Mouse (Mus musculus) CD4-positive, CD25-positive, alpha-beta regulatory T cell, adult 4 months (primary cell): ENCODE results near the gene Chd3. TPM values are rescaled to one million over a fixed set of nuclear protein-coding genes. Genes with fewer than 3 reads are reported as not detected.
"Not testable (repeated sequence)": the region's sequence is repeated elsewhere in the genome, so short reads cannot be mapped to it uniquely, and the experiment has no call there.

ENCODE experiments used
- ATAC-seq: one replicate; pipeline ENCODE4 v1.8.0; 2017
- polyA plus RNA-seq, 2 experiments: library from polyadenylated mRNA; unstranded; fragments of 100-300 nt; shearing (Covaris generic); gene quantifications; one replicate each; pipeline ENCODE4 v1.2.1; 2017

Gene Chd3
- polyA plus RNA-seq, 2 experiments from 2014 or later = 71.8 to 80.8 TPM

GRCm38 (mm10) chr11:69406282-69406681, 37.1 kb upstream of the Chd3 start:
- ATAC-seq = no peak

- ATAC-seq = no peak
Measured at GRCm38 (mm10) chr11:69405397-69406200, 36.4 kb upstream of the Chd3 start.

DNA sequence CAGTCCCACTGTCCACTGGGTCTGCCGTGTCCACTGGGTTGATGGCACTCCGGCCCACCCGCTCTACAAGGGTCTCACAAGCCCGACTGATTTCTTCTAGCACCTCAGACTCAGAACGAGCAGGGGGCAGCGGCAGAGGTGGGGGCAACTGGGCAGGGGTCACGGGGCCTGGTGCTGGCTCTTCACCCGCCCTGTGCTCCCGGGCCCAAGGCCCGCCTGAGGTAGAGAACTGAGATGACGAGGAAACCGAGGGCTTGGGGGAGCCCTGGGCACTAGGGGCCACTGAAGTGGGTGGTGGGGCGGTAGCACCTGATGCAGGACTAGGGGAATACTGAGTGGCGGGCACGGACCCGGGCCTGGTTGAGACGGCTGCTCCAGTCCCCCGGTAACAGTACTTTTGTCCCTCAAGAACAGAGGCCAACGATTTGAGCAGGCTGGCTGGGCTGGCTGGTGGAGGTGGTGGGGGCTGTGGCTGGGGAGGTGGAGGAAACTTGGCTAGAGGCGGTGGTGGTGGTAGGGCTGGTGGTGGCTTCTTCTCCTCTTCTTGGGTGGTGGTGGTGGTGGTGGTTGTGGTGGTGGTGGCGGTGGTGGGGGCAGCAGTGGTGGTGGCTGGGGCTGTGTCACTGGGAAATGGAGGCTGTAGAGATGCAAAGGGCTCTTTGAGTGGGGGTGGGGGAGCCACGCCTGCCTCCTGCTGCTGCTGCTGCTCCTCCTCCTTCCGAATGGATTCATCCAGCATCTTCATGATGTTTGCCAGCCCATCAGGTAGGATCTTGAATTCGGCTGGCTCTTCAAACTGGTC, 35.6 kb upstream of the Chd3 start:
- ATAC-seq = no peak

- ATAC-seq = no peak
Measured at GRCm38 (mm10) chr11:69403691-69404594, 34.7 kb upstream of the Chd3 start.

- no peak for ATAC-seq
Measured at GRCm38 (mm10) chr11:69401987-69402386, 32.8 kb upstream of the Chd3 start.

- peak; percentile 88 for ATAC-seq
Measured at GRCm38 (mm10) chr11:69401210-69401637, 32.0 kb upstream of the Chd3 start.

GRCm38 (mm10) chr11:69400083-69400850, 31.1 kb upstream of the Chd3 start:
- ATAC-seq = no peak

GRCm38 (mm10) chr11:69399201-69400082, 30.2 kb upstream of the Chd3 start:
- no peak for ATAC-seq

GRCm38 (mm10) chr11:69398486-69399200, 29.4 kb upstream of the Chd3 start:
- no peak for ATAC-seq

- no peak for ATAC-seq
Measured at GRCm38 (mm10) chr11:69398059-69398458, 28.9 kb upstream of the Chd3 start, which contains the start of gene Tmem88. TSS of gene Tmem88 (minus strand) at chr11:69398234.

DNA sequence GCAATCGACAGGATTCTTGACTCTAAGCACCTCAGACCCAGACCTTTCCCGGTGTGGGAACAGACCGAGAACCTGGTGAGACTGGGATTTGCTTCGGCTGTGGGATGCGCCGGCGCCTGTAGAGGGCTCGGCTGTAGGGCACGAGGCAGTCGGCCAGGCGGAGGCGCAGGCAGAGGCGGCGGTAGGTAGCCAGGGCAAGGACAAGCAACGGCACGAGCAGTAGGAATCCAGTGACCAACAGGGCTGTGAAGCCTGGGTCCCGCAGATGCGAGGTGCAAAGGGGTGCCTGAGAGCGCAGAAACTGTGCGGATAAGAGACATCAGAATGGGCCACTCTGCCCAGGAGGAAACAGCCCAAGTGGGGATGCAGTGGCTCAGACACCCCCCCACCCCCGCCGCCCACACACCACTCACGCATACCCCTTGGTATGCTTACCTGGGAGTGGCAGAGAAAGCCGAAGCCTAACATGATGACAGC, 28.4 kb upstream of the Chd3 start:
- ATAC-seq = no peak

DNA sequence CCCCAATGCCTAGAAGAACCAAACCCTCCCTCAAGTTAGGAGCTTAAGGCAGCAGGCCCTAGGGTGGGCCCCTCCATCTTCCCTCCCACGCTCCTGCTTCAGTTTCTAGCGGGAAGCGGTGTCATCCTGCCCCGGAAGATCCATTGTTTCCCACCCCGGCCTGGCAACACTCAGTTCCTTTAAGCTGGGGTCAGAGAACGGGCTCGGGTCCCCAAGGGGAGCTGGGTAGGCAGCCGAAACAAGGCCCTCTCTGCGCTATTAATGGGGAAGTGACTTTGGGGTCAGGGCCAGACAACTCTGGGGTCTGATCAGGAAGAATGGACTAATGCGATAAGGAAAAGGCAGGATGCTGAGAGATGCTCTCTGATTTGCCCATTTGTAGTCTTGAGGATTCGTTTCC, 27.6 kb upstream of the Chd3 start:
- ATAC-seq = no peak

DNA sequence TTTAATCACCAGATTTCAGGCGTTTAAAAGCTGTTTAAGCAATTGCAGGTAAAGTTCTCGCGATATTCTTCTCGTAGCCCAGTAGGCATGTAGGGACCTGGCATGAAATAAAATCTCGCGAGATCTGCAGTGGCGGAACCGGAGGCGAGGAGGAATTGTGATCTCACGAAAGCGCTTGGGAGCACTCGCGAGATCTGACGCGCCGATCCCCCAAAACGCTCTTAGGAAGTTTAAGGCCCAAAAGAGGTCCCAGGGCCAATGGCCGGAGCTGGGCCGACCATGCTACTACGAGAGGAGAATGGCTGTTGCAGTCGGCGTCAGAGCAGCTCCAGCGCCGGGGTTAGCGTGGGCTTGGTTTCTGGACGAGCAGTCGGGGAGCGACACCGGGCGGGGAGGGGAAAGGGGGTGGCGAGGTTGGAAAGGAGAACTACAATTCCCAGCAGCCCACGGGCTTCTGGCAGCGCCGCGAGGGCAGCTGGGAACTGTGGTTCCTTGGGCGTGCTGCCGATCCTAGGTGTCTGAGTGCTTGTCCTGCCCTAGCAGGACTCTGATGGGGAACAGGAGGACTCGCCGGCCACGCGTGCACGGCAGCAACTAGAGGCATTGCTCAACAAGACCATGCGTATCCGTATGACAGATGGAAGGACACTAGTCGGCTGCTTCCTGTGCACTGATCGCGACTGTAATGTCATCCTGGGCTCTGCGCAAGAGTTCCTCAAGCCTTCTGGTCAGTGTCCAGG, 26.6 kb upstream of the Chd3 start:
- peak; percentile 92 for ATAC-seq

DNA sequence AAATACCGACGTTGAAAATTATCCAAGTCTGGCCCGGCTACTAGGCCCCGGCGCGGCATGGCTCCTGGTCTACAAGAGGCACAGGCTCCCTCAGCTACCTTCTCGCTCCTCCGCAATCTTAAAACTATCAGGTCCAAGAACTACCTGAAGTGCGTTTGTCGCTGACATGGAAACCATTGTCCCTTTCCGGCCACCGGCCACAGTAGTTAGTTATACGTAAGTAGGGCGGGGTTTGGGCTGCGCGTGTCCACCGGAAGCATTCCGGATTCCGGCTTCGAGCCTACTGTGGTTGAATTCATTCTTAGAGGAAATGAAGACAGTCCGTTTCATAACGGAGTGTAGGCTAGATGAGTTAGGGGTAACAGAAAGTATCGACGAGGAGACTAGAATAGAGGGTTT, 26.0 kb upstream of the Chd3 start, which contains the start of the genes Naa38 and Cyb5d1:
TSS of gene Naa38 (plus strand) at position 253 of the 399 bp plus-strand sequence.
TSS of gene Cyb5d1 (minus strand) at position 397 of the 399 bp plus-strand sequence.
- ATAC-seq = peak; percentile 74

DNA sequence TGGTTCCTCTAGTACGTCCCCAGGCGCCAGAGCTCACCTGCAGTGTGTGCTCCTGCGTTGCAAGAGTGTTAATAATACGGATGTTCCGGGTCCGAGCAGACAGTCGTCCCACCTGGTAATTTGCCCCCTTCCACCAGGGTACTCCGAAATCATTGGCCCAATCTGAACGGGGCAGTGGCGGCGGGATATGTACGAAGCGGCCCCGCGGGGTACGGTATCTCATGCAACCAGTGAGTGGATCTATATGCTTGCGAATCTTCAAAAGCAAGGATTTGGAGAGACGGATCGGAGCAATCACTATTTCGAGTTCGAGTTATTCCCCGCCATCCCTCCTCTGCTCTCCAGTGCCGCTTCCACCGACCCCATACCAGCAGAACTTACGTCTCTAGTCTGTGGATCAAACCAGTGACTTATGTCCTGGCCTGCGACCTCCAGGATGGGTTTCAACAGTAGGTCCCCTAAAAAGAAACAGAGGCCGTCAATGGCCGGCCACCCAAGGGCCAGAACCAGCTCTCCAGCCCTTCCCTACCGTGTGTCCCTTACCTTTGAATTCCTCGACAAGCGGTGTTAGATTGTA, 25.5 kb upstream of the Chd3 start:
- ATAC-seq = not testable (repeated sequence)

GRCm38 (mm10) chr11:69390400-69391034, 21.3 kb upstream of the Chd3 start:
- no peak for ATAC-seq

GRCm38 (mm10) chr11:69389531-69390399, 20.6 kb upstream of the Chd3 start:
- no peak for ATAC-seq
